Mouse (Mus musculus): ENCODE results near the gene Slc25a20.

DNA sequence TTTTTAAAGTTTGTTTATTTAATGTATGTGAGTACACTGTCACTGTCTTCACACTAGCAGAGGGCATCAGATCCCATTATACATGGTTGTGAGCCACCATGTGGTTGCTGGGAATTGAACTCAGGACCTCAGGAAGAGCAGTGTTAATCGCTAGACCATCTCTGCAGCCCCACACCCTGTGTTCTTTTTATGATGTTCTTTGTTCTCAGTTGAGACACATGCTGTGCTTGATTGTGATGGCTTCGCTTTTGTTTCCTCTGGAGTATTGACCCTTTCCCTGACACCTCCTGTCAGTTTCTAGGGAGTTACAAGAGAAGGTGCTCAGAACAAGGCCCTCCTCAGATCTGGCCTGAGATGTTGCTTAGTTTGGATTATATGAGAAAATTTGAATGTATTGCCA, 61.9 kb downstream of the Slc25a20 start:
- TF ChIP-seq CTCF (IDR thresholded peaks at IDR 0.05) (no peak), POLR2A (IDR thresholded peaks at IDR 0.05; ENCODE audit: insufficient read depth, low read depth, low read length) (no peak)
